Mouse (Mus musculus) frontal cortex, postnatal 25 days (tissue): ENCODE measurements around the gene Fam184b.

Experiments used
- DNase-seq, 2 experiments: peaks; one replicate each; pipeline ENCODE4 v3.0.0; 2022; ENCODE audit warnings: low spot score in 2 of 2

Gene Fam184b

GRCm38 (mm10) chr5:45514599-45514998, 124.8 kb downstream of the Fam184b start:
- DNase-seq, result no peak

GRCm38 (mm10) chr5:45513511-45513910, 125.9 kb downstream of the Fam184b start:
- no peak for DNase-seq

GRCm38 (mm10) chr5:45512908-45513307, 126.5 kb downstream of the Fam184b start:
- no peak for DNase-seq

GRCm38 (mm10) chr5:45510071-45510470, 129.3 kb downstream of the Fam184b start:
- no peak for DNase-seq

GRCm38 (mm10) chr5:45497564-45497963, 141.8 kb downstream of the Fam184b start:
- DNase-seq, result no peak

- no peak for DNase-seq
Measured at GRCm38 (mm10) chr5:45496930-45497550, 142.4 kb downstream of the Fam184b start.

GRCm38 (mm10) chr5:45496479-45496878, 142.9 kb downstream of the Fam184b start:
- no peak for DNase-seq

- no peak for DNase-seq
Measured at GRCm38 (mm10) chr5:45496042-45496441, 143.4 kb downstream of the Fam184b start.

GRCm38 (mm10) chr5:45495429-45495975, 143.9 kb downstream of the Fam184b start:
- no peak for DNase-seq

- DNase-seq, result no peak
Measured at GRCm38 (mm10) chr5:45494093-45494755, 145.2 kb downstream of the Fam184b start.

- peak; percentile 90 to 94 for DNase-seq
Measured at GRCm38 (mm10) chr5:45493191-45494092, 146.0 kb downstream of the Fam184b start, which contains the start of gene Lap3. Gene Lap3 (plus strand): TSS chr5:45493374.

GRCm38 (mm10) chr5:45491776-45492175, 147.6 kb downstream of the Fam184b start:
- no peak for DNase-seq

- DNase-seq, result no peak
Measured at GRCm38 (mm10) chr5:45483654-45484053, 155.8 kb downstream of the Fam184b start.

- DNase-seq, result no peak
Measured at GRCm38 (mm10) chr5:45482607-45483006, 156.8 kb downstream of the Fam184b start.

- no peak for DNase-seq
Measured at GRCm38 (mm10) chr5:45481125-45481524, 158.3 kb downstream of the Fam184b start.

GRCm38 (mm10) chr5:45480066-45480465, 159.3 kb downstream of the Fam184b start:
- no peak for DNase-seq
